Comparison of ENCODE assay signal across 8 mouse cellular contexts in the genomic region with DNA sequence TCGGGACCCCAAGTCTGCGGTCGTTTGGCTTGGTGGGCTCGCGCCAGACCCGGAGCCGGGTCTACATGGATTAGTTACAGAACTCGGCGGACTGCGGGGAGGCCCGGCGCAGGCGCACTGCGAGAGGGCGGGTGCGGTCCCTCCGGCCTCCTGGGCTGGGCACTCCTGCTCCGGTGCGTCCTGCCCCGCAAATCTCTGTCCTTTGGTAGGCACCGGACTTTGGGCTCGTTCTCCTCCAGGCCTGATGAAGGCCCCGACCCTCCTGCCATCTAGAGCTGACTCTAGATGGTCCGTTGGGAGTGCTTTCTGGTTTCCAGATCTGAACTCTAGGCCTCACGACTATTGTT. TPM values are rescaled to one million over a fixed set of nuclear protein-coding genes. Genes with fewer than 3 reads are reported as not detected.
DNase-seq lines count a peak whose midpoint lies in the region; ATAC-seq and TF ChIP-seq lines count a peak whose summit lies in the region.

No protein-coding gene starts in this region.

- peaks cover 12% of the 10 kb centered on the region for H3K4me1 ChIP-seq in heart, embryonic 10.5 days
- H3K4me1 ChIP-seq in ES-E14 (ENCODE audit: control insufficient read depth in 2 of 2, insufficient read depth in 2 of 2, low read length in 2 of 2, poor library complexity in 1 of 2): peaks cover 1 to 5% of the 10 kb centered on the region in 2 experiments; a peak in 2 of 4 replicates

- peak overlapping the region; percentile 78 for H3K9ac ChIP-seq in ES-E14 (ENCODE audit: insufficient read depth, low read depth, low read length, poor library complexity, severe bottlenecking)

- H3K4me3 ChIP-seq in heart, embryonic 10.5 days: peak overlapping the region; percentile 86
- H3K4me3 ChIP-seq in ES-E14 (ENCODE audit: insufficient read depth in 1 of 2, low read depth in 1 of 2, low read length in 2 of 2, poor library complexity in 1 of 2, severe bottlenecking in 1 of 2): peak overlapping the region; percentile 73 to 98

- under 1% methylated on average over 25 of the region's 25 CpGs for WGBS in heart, embryonic 10.5 days

- H3K9me3 ChIP-seq in heart, embryonic 10.5 days: no peaks in the 10 kb centered on the region
- no peaks in the 10 kb centered on the region for H3K9me3 ChIP-seq in ES-E14 (ENCODE audit: control insufficient read depth, insufficient read depth, low read depth, low read length)

- intact Hi-C loops in heart, postnatal 25 days (cut with DNase I): no loop called here

- peak; percentile 30 to 67; a peak in 2 of 4 replicates for ATAC-seq in hematopoietic stem cell, adult 5-6 weeks (replicated peaks in 1 of 2; ENCODE audit: insufficient read depth in 1 of 2, low FRiP score in 2 of 2, low TSS enrichment in 1 of 2, low read depth in 1 of 2, poor library complexity in 2 of 2, severe bottlenecking in 2 of 2)
- peak; percentile 53 for ATAC-seq in megakaryocyte progenitor cell, adult 5-6 weeks (replicated peaks; ENCODE audit: poor library complexity)

- peak overlapping the region; percentile 94 for H3K27ac ChIP-seq in heart, embryonic 10.5 days
- peak overlapping the region; percentile 12; the same call in 1 of the 2 replicates for H3K27ac ChIP-seq in ES-E14 (ENCODE audit: insufficient read depth, low read depth, low read length, poor library complexity, severe bottlenecking)

- peaks cover 24% of the 10 kb centered on the region for H3K36me3 ChIP-seq in heart, embryonic 10.5 days
- peaks cover 6% of the 10 kb centered on the region; the same call in 1 of the 2 replicates for H3K36me3 ChIP-seq in ES-E14 (ENCODE audit: control insufficient read depth, insufficient read depth, low read length, poor library complexity, severe bottlenecking)

- no peak for DNase-seq in heart, embryonic 10.5 days (ENCODE audit: low spot score)
- no peak for DNase-seq in heart, postnatal 25 days (ENCODE audit: low spot score)
- DNase-seq in ES-E14 (ENCODE audit: low read depth, low spot score): no peak
- no peak for DNase-seq in retina, postnatal 1 day
- DNase-seq in layer of hippocampus, adult 11-12 months (ENCODE audit: low spot score): no peak
- no peak for DNase-seq in left cerebral cortex, adult 8-10 months (ENCODE audit: low spot score in 2 of 2)

- in situ Hi-C loops in ES-E14 (cut with MboI; ENCODE audit: low sequenced_read_pairs in 2 of 2, unreplicated experiment in 2 of 2): no loop called here

- no peaks in the 10 kb centered on the region for H3K27me3 ChIP-seq in heart, embryonic 10.5 days (ENCODE audit: insufficient read depth, poor library complexity, severe bottlenecking)

TF ChIP-seq in ES-E14, 5 proteins besides CTCF, POLR2A, EP300 and RAD21:
- no peak for TF ChIP-seq MAFK (IDR thresholded peaks at IDR 0.05; ENCODE audit: insufficient read depth, low read depth, low read length)
- no peak for TF ChIP-seq CHD2 (IDR thresholded peaks at IDR 0.05; ENCODE audit: low read depth, low read length)
- no peak for TF ChIP-seq ZNF384 (IDR thresholded peaks at IDR 0.05; ENCODE audit: low read depth, low read length)

RNA-seq across cellular contexts. Expression of a gene that starts 2.4 kb away (rescaled TPM):
- 161 and 170 TPM in 2 replicates for polyA plus RNA-seq in heart, embryonic 10.5 days (2016; fragmentation: Nextera tagmentation; extraction: Ambion mirVana)
- 10 to 100 TPM; 68.6 to 72.8 TPM for total RNA-seq in heart, postnatal 25 days (2021)
- 48.8 and 80.9 TPM in 2 replicates for total RNA-seq in ES-E14 (2012; rRNA removed)
- total RNA-seq in hematopoietic stem cell, adult 5-6 weeks (2017): 33.1 and 60.2 TPM in 2 replicates
- total RNA-seq in megakaryocyte progenitor cell, adult 5-6 weeks (2015): 67.0 and 76.1 TPM in 2 replicates
- 56.1 and 63.5 TPM in 2 replicates for total RNA-seq in megakaryocyte progenitor cell, adult 5-6 weeks (2017)
- total RNA-seq in left cerebral cortex, adult 8-10 months (2022): 10 to 100 TPM; 34.3 to 37.5 (median 34.4) TPM

RNA-seq across cellular contexts. Expression of a gene that starts 48.9 kb away (rescaled TPM):
- polyA plus RNA-seq in heart, embryonic 10.5 days (2016; fragmentation: Nextera tagmentation; extraction: Ambion mirVana): not detected in 2 replicates
- total RNA-seq in heart, postnatal 25 days (2021): not detected
- total RNA-seq in ES-E14 (2012; rRNA removed): not detected in 2 replicates
- not detected in 2 replicates for total RNA-seq in hematopoietic stem cell, adult 5-6 weeks (2017)
- total RNA-seq in megakaryocyte progenitor cell, adult 5-6 weeks (2015): not detected in 2 replicates
- total RNA-seq in megakaryocyte progenitor cell, adult 5-6 weeks (2017): not detected in 2 replicates
- not detected for total RNA-seq in left cerebral cortex, adult 8-10 months (2022)
